Mouse (Mus musculus) embryonic fibroblast, embryonic 13.5 days (primary cell): ENCODE measurements at regions not wholly inside any gene's neighbourhood (a gene's known extent, or its start where the extent isn't known, plus 50 kb on each side); places are given as distances from the start of the nearest gene placed in this dataset.

Experiments used
- CTCF ChIP-seq: IDR thresholded peaks from 2 replicates; pipeline ENCODE4 v1.5.1; 2011; ENCODE audit warnings: mild to moderate bottlenecking, control low read depth, low read length, moderate library complexity, borderline replicate concordance; ENCODE audit not compliant: insufficient read depth
- POLR2A ChIP-seq: IDR thresholded peaks from 2 replicates; pipeline ENCODE4 v1.6.1; 2011; ENCODE audit warnings: low read depth, mild to moderate bottlenecking, control low read depth, low read length, moderate library complexity

- 0 out of 2 replicates have a peak, but pooled peaks have one; percentile 20 for TF ChIP-seq CTCF
- no peak for TF ChIP-seq POLR2A
Observed at GRCm38 (mm10) chr10:95112231-95112774, 167.7 kb upstream of the Plxnc1 start.
